Mouse (Mus musculus) cortical plate, adult 2 months (tissue): ENCODE measurements at regions not wholly inside any gene's neighbourhood (a gene's known extent, or its start where the extent isn't known, plus 50 kb on each side); places are given as distances from the start of the nearest gene placed in this dataset.

Experiments used
- CTCF ChIP-seq: fragments of 200-500 bp; IDR thresholded peaks from 2 replicates; pipeline ENCODE4 v1.5.1; 2011; ENCODE audit warnings: mild to moderate bottlenecking, control low read depth, low read length; ENCODE audit not compliant: insufficient read depth; ENCODE audit errors: extremely low read depth
- POLR2A ChIP-seq: fragments of 200-500 bp; IDR thresholded peaks from 2 replicates; pipeline ENCODE4 v1.6.1; 2011; ENCODE audit warnings: mild to moderate bottlenecking, low read length, control low read depth; ENCODE audit not compliant: insufficient read depth; ENCODE audit errors: extremely low read depth

DNA sequence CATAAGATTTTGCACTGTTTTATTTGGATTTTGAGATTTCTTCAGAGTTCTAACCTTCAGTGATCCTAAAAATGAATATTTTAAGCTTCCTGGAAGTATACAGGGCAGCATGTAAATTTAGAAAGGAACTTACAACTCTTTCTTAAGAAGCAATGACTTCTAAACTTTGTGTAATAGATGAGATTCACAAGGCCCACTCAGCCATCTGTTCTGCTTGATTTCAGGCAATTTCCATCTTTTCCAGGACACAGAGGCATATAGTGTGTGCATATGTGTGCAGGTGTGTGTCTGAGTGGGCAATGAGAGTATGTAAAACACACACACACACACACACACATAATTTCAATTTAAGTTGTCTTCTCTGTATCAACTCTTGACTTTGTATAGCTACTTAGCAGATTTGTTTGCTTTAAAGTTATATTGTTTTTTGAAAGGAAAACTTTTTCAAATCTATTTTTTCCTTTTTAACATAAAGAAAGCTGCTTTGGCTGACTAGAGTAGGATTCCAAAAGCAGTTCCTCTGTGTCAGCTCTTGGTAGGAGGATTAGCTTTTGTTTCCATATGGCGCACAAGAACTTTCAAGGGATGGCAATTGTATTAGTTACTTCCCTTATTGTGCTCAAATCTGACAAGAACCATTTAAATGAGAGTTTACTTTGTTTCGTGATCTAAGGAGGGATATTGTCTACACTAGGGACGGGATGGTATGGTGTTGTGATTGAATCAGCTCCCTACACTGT, 387.6 kb downstream of the D3Ertd751e start:
- no peak for TF ChIP-seq CTCF
- no peak for TF ChIP-seq POLR2A
